Mouse (Mus musculus) cerebellum, adult 9-10 months (tissue): Measurements from ENCODE around the gene Prdx6b.

Experiments used
- DNase-seq: peaks from one replicate; pipeline ENCODE4 v3.0.0; 2022

Prdx6b gene

GRCm38 (mm10) chr2:80292172-80292571, at the start of gene Prdx6b:
TSS of gene Prdx6b (plus strand) at chr2:80292472.
- DNase-seq, result no peak

DNA sequence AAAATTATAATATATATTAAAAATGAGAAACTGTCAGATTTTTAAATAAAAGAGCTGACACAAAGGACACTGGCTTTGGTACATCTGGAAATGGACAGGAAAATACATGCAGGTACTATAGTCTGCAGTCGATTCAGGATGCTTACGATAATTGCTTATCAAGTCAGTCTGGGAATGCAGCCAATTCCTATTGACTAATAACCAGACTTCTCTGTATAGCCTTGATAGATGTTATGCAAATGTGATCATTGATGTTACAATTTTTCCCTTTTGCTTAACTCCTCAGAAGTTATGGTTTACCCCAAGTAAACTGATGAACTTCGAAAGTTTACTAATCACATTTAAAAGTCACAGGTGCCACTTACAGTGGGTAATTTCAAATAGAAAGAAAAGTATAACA, 44.8 kb upstream of the Prdx6b start:
- no peak for DNase-seq

- DNase-seq, result no peak
These were observed 44.4 kb upstream of the Prdx6b start for GRCm38 (mm10) chr2:80247868-80248267.

- no peak for DNase-seq
These were observed 32.2 kb upstream of the Prdx6b start for GRCm38 (mm10) chr2:80259888-80260672.

DNA sequence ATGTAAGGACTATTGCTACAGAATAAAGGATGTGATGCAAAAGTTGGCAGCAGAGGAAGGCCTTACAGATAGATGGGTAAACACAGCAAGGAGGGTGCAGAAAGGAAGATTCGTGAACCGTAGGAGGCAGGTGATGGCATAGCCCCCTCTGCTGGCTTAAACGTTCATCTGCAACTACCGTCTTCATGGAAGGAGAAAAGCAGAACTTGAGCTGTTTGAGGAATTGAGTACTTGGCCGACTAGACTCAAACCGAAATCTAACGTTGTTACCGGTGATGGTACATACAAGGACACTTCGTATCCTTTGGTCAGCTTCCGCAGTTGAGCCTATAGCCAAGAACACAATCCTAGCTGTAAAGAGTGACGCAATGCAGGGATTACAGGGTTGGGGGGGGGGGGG, 25.4 kb upstream of the Prdx6b start:
- peak; percentile 32 for DNase-seq

DNA sequence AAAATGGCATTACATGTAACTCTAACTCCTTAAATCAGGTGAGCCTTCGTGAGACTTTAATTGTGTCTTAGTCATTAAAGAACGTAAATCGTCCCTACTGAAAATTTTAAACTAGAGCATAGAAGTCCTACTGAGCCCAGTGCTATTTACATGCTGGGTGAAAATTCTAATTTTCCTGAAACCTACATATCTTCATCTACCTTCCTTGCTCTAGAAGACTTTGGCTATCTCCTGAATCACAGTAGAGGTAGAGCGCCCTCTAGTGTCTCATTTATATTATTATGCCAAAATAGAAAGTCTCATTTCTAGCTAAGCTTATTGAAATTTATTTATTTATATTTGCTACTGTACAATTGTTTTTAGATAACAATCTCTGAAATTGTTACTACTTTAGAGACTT, 24.2 kb upstream of the Prdx6b start:
- DNase-seq, result peak; percentile 48

DNA sequence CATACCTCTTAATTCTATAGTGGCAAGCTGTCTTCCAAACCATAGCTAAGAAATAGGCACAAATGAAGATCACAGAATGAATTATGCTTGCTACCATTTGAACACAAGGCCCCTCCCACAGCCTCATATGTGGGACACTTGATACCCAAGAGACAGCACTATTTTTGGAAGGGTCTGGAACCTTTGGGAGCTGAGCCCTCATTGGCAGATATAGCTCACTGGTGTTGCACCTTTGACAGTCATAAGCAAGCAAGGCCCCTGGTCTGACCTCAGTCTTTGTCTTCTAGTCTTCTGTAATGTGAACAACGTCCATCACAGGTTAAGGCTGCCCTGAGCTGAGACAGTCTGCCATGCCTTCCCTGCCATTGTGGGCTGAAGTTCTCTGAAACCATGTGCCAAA, 20.8 kb upstream of the Prdx6b start:
- no peak for DNase-seq

- no peak for DNase-seq
These were observed 19.2 kb upstream of the Prdx6b start for GRCm38 (mm10) chr2:80273038-80273437.

- DNase-seq, result no peak
These were observed 18.5 kb upstream of the Prdx6b start for GRCm38 (mm10) chr2:80273763-80274162.

DNA sequence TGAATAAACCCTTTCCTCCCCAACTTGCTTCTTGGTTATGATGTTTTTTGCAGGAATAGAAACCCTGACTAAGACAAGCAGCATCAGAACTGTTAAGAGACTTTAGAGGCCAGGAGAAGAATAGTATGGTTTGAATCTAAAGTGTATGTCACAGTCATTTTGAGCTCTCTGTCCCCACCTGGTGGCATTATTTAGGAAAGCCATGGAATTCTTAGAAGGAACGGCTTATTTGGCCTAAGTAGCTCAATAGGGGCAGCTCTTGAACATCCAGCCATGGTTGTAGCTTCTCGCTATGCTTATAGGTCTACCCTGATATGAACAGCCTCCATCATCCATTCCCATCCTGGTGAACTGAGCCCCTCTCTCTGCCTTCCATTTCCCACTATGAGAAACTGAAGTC, 17.1 kb upstream of the Prdx6b start:
- peak; percentile 6 for DNase-seq

- no peak for DNase-seq
These were observed 10.1 kb upstream of the Prdx6b start for GRCm38 (mm10) chr2:80282214-80282613.

DNA sequence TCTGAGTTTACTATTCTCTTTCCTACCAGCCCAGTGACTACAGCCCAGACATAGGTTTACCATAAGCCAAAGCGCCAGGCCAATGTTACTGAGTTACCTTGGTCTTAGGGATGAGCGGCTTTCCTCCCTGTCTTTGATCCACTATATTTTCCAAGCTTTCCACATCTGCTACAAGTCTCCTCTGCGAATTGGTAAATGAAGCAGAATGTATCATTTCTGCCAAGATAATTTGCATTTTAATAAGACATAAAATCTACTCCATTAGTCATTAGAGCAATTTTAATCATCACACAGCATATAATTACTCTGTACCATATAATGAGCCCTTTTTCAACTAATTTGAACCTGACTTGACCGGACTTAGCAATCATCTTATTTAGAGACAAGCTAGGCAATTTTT, 5.9 kb upstream of the Prdx6b start:
- no peak for DNase-seq

- no peak for DNase-seq
These were observed 6.1 kb downstream of the Prdx6b start for GRCm38 (mm10) chr2:80298334-80298733.

- DNase-seq, result no peak
These were observed 8.5 kb downstream of the Prdx6b start for GRCm38 (mm10) chr2:80300806-80301205.

DNA sequence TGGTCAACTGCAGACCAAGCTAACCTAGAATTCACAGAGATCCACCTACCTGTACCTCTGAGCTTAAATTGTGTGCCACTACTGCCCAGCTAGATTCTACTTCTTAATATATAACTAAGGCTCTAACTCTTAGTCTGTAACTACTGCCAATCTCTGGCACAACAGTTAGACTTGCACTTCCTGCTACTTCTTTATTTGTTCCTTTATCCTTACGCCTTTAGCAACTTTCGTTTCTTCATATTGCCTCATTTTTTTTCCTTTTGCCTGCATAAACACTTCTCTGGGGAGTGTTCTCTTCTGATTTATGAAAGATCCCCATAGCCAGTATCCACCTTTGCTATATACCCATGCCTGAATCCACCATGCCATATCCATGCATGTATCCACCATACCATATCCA, 11.7 kb downstream of the Prdx6b start:
- DNase-seq, result no peak

DNA sequence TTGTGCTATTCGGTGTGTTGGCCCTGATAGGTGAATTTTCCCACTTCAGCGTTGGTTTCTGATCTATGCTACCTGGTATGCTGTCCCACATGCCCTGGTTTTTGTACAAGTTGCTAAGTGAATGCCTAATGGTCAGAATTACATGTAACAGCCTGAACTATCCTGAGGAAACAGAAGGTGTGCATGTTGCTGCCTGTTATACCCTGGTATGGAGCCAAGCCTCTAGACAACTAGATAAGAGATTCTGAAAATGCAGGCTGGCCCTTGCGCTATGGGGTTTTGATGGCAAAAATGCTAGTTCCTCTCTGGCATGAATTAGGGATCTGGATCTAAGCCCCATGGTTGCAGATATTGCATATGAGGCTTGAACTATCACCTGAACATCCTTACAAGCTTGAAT, 15.4 kb downstream of the Prdx6b start:
- DNase-seq, result no peak

DNA sequence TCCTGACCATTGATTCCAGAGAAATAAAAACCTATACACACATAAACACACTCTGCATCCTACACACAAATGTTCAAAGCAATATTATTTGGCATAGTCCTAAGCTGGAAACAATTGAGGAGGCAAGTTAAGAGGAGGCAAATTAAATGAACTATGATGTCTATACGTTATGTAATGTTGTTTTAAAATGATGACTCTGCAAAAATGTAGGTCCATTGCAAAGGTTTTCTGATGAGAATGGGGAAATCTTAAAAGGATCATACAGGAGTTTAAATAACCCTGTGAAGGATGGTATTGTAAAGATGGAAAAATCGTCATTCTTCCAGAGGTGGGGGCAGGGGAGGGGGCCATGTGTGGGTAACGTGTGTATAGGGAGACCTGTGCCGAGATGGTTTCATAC, 17.5 kb downstream of the Prdx6b start:
- no peak for DNase-seq

DNA sequence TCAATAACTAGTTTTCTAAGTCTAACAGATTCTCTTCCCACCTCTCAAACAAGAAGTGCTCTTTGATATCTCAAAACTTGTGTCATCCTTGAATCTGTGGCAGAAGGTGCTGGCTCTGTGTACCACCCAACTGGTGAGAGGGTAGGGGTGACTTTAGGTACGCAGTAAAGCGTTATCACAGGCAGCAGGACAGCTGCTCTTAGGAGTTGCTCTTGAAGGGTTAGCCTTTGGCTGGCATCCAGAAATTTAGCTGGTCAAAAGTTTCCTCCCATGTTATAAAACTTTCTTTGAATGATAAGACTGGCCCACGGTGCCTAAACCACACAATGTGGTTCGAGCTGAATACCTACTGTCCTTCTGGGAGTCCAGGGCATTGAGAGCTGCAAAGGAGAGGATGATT, 18.5 kb downstream of the Prdx6b start:
- no peak for DNase-seq

DNA sequence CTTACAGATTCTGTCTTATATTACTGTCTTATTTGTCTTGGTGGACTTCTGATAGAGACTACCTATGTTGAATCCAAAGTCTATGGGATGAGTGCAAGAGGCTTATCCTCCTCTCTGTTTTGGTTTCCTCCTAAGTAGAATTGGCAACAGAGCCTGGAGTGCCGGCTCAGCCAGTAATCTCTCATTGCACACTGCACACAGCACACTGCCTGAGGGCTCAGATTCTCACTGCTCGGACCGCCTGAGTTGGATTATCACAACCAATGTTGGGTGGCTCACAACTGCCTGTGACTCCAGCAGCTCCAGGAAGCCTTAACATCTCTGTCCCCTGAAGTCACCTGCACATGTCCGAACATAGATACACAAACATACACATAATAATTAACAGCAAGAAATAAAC, 19.1 kb downstream of the Prdx6b start:
- no peak for DNase-seq

DNA sequence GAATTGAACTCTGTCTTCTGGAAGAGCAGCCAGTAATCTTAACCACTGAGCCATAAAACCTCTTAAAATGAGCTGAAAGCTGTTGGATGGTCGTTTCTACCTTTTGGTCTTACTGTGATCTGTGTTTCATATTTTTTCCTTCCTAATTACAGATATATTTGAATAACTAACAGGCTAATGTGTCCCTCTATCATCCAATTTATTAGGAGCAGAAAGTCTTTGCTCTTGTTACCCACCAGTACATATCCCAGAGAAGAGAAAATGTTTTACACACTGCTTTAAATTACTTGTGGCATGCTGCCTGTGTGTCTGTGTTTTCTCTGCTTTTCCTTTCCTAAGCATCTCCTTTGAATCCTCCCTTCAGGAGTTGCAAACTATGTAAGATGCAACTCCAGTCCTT, 21.9 kb downstream of the Prdx6b start:
- DNase-seq, result no peak

DNA sequence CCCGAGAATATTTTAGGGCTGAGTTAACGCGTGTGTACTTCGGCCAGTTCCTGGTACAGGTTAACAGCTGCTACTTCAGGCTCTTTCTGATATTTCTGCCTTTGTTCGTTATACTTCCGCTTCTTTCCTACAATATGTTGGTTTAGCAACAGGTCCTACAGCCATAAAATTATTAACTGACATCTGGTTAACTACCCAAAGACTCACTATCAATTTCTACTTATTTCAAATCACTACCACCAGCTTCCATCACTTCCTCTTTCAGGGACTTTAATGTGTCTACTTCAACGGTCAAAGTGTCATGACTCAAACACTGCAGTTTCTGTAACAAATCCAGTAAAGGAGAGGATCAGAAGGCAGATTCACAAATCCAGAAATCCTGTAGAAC, 22.6 kb downstream of the Prdx6b start:
- DNase-seq, result no peak

DNA sequence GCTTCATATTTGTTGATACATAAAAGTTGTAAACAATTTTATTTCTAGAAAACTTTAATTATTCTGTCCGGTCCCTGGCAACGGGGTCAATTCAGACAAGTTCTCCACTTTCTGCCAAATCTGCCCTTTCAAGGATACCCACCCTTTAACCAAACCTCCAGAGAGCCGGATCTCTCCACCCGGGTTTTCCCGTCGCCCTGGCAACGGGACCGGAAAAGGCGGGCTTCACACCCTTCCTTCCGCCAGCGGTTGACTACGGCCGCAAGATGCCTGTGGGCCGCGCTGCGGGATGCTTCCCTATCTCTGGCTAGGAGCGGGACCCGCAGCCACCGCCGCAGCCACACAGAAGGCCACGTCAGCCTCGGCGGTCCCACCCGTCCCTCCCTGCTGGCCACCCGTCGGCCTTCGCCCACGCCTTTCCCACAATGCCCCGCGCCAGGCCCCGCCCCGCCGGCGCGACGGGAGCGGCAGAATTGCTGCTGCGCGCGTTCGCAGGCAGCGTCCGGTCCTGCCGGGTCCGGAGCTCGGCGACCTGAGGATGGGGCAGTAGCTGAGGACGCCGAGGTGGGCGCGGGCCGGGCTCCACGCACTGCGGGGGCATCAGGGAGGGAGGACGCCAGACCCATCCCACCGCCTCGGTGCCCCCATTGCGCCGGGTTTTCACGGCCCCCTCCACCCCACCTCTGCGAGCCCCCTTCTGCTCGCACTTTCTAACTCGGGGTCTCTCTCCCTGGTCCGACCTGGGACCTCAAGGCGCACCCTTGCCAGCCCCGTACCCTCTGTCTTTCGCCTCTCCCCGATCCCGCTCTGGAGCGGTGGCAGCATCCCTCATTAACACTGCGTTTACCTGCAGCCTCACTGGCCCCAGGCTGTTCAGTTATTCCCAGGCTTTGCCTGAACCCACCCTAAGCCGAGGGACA, 23.2 kb downstream of the Prdx6b start, which contains the start of gene Dnajc10:
Dnajc10 (plus strand) TSS at position 225 of the 920 bp plus-strand sequence.
- DNase-seq, result peak; percentile 91

DNA sequence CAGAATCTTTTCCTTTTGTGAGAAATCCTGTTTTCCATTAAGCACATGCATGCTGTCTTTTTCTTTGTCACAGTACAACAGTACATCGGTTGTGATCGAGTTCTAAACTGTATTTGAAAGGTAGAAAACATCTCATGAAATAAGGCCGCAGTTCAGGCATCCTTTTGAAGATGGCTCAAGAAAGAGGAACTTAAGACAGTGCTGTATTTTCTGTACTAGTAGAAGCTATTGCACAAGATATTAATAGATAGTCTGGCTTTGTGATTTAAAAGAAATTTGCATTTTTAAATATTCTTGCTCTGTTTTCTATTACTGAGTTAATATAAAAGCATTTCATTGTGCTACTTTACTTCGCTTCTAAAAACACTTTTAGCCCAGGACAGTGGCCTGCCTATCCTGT, 30.6 kb downstream of the Prdx6b start:
- no peak for DNase-seq

DNA sequence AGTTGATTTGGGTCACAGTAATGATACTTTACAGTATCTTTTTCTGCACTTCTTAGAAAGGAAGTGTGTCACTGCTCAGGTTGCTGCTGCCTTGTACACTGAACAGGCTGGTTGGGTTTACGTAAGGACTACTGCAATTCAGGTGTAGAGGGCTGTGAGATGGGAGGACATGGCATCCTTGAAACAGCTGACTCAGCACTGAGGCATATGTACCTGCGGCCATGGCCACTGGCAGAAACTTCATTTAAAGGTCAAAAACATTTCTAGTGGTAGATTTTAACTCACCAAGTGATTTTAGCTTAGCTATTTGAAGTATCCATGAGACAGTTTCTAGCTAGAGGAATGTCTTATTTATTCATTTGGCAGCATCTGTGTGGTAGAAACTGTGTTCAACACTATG, 33.5 kb downstream of the Prdx6b start:
- no peak for DNase-seq
